Mouse (Mus musculus) C2C12 (cell line): Measurements from ENCODE around the gene Olfr638.

ENCODE experiments used
- CEBPB ChIP-seq: IDR thresholded peaks from one replicate; pipeline ENCODE4 v1.6.1; 2011; ENCODE audit warnings: low read depth, mild to moderate bottlenecking, control low read depth, moderate library complexity
- CTCF ChIP-seq: IDR thresholded peaks from one replicate; pipeline ENCODE4 v1.5.1; 2011; ENCODE audit not compliant: control insufficient read depth, insufficient read depth, insufficient read length
- MYOD1 ChIP-seq: IDR thresholded peaks from one replicate; pipeline ENCODE4 v1.6.1; 2011; ENCODE audit warnings: low read depth; ENCODE audit not compliant: control insufficient read depth, insufficient read length
- MYOG ChIP-seq: IDR thresholded peaks from one replicate; pipeline ENCODE4 v1.6.1; 2011; ENCODE audit not compliant: control insufficient read depth, insufficient read length; ENCODE audit errors: extremely low read depth

- no peak for TF ChIP-seq CTCF
- TF ChIP-seq MYOD1 = no peak
- no peak for TF ChIP-seq MYOG
- no peak for TF ChIP-seq CEBPB
Observed at GRCm38 (mm10) chr7:103970852-103971251, 27.7 kb upstream of the Olfr638 start, which contains the start of gene Olfr635.
